Mouse (Mus musculus): ENCODE results near the gene Nova2.

DNA sequence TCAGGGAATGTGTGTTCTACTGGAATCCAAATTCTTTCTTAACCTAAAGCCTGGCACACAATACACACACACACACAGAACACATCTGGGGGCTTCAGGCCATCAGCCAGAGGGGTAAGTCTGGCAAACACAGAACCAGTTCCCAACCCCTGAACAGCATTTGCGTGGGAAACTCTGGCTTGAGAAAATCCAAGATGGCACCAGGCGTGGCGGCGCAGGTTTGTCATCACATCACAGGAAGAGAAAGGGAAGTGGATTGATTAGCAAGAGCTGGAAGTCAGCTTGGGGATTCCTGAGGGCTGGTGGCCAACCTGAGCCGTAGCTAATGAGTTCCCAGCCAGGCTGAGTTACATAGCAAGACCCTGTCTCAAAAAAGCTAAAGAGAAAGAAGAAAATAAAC, 39.6 kb downstream of the Nova2 start:
- no peak for TF ChIP-seq CTCF (IDR thresholded peaks at IDR 0.05; ENCODE audit: borderline replicate concordance, extremely low read depth, insufficient read depth, insufficient read length)
- no peak for TF ChIP-seq POLR2A (IDR thresholded peaks at IDR 0.05; ENCODE audit: borderline replicate concordance, extremely low read depth, insufficient read depth, insufficient read length, poor library complexity, severe bottlenecking)
